Mouse (Mus musculus): ENCODE data around the gene Prrc2a. TPM values are rescaled to one million over a fixed set of nuclear protein-coding genes. Genes with fewer than 3 reads are reported as not detected.

The Prrc2a gene
- total and polyA plus RNA-seq, 3 experiments, result 71.0 to 663 (median 87.6) TPM

DNA sequence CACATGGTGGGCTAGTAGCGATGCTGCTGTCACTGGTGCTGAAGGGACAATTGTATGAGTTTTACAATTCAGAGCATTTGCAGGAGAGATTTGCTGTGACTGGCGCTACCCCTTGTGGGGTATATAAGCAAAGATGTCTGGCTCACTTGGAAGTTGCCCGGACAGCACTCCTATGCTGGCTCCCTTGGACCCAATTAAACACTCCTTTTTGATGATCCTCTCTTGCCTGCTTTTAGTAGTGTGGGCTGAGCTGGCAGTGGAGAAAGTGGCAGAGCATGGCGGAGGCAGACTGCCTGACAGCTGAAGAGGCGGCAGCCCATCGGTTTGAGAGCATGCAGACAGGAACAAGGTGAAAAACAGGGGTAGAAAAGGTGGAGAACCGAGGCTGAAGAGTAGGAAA lies 3.1 kb upstream of the Prrc2a start:
- H3K4me1 ChIP-seq (ENCODE audit: control insufficient read depth in 1 of 2, insufficient read depth in 2 of 2, low read length in 2 of 2), result peaks cover 5 to 15% of the 10 kb centered on the region in 2 experiments; a peak in 3 of 4 replicates
- H3K9me3 ChIP-seq (replicated peaks; ENCODE audit: insufficient read depth, low read length), result no peaks in the 10 kb centered on the region

DNA sequence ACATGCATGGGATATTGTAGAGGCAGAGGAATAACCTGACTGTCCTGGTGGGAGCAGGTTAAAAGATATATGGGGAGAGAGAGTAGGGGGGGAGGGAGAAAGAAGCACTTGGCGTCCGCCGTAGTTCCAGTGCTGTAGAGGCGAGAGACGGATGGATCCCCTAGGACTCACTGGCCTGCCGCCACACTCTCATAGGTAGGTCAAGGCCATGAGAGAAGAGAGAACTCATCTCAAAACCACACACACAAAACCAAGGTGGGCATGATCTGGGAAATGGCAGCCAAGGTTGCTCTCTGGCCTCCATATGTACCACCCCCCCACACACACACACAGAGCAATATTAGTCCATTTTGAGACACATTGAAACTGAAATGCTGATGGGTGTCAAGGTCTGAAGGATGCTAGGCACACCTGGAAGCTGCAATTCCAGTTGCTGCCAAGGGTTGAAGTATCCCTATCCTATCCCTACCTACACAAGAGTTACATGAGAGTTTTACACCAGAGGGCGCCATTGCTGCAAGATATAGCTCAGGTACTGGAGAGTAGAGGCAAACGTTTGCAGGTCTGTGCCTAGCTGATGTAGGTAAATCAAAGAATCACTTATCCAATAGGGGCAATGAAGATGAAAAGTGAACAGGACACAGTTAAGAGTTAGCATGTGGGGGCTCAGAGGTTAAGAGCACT lies 1.8 kb upstream of the Prrc2a start:
- no peak overlapping the region; the same call in 1 of the 2 replicates for H3K9ac ChIP-seq (ENCODE audit: control insufficient read depth, low read depth, low read length, poor library complexity, severe bottlenecking)
- no peak overlapping the region for H3K27ac ChIP-seq (ENCODE audit: control insufficient read depth, low read depth, low read length)
- peaks cover 3 to 13% of the 10 kb centered on the region in 2 experiments; a peak in 3 of 4 replicates for H3K4me1 ChIP-seq (ENCODE audit: control insufficient read depth in 1 of 2, insufficient read depth in 2 of 2, low read length in 2 of 2)
- H3K9me3 ChIP-seq (replicated peaks; ENCODE audit: insufficient read depth, low read length), result no peaks in the 10 kb centered on the region
- TF ChIP-seq CTCF (IDR thresholded peaks at IDR 0.05 in 2 of 3, conservative IDR thresholded peaks at IDR 0.05 in 1 of 3; ENCODE audit: control insufficient read depth in 1 of 3, insufficient read depth in 1 of 3, low read depth in 2 of 3, low read length in 3 of 3, poor library complexity in 1 of 3, severe bottlenecking in 1 of 3) (peak; percentile 46 to 93 (median 83)), TCF12 (IDR thresholded peaks at IDR 0.05; ENCODE audit: low read depth, low read length) (no peak), TBP (IDR thresholded peaks at IDR 0.05; ENCODE audit: low read depth, low read length) (no peak), MAFK (IDR thresholded peaks at IDR 0.05; ENCODE audit: borderline replicate concordance, low read depth, low read length) (no peak), SMC3 (IDR thresholded peaks at IDR 0.05; ENCODE audit: low read depth, low read length) (peak; percentile 90), RAD21 (IDR thresholded peaks at IDR 0.05; ENCODE audit: low read depth, low read length) (peak; percentile 80), HCFC1 (IDR thresholded peaks at IDR 0.05; ENCODE audit: low read depth, low read length) (peak; percentile 29; the same call in 1 of the 2 replicates), ZNF384 (IDR thresholded peaks at IDR 0.05; ENCODE audit: low read depth, low read length) (no peak), ZC3H11A (IDR thresholded peaks at IDR 0.05; ENCODE audit: low read depth, low read length) (peak; percentile 78), GATA1 (IDR thresholded peaks at IDR 0.05; ENCODE audit: low read depth, low read length) (no peak), MAX (IDR thresholded peaks at IDR 0.05; ENCODE audit: low read length) (no peak)
- H3K27me3 ChIP-seq (ENCODE audit: control insufficient read depth in 1 of 2, insufficient read depth in 2 of 2, low read length in 2 of 2), result no peaks in the 10 kb centered on the region
- H3K79me2 ChIP-seq (ENCODE audit: control insufficient read depth, insufficient read depth, low read length, poor library complexity), result peaks cover 35% of the 10 kb centered on the region
- peak; percentile 90 for DNase-seq (ENCODE audit: low read depth, low spot score)
- H3K4me3 ChIP-seq (ENCODE audit: control insufficient read depth in 1 of 2, insufficient read depth in 1 of 2, low read depth in 2 of 2, low read length in 2 of 2), result no peak overlapping the region
- H3K36me3 ChIP-seq (ENCODE audit: control insufficient read depth in 1 of 2, insufficient read depth in 2 of 2, low read length in 2 of 2), result peaks cover 8 to 21% of the 10 kb centered on the region in 2 experiments

More for the DNA sequence above, 3.1 kb upstream of the Prrc2a start:
- H3K36me3 ChIP-seq (ENCODE audit: control insufficient read depth in 1 of 2, insufficient read depth in 2 of 2, low read length in 2 of 2), result peaks cover under 1 to 15% of the 10 kb centered on the region in 2 experiments; a peak in 2 of 4 replicates
- no peak for TF ChIP-seq MEF2A (IDR thresholded peaks at IDR 0.05; ENCODE audit: extremely low read depth, insufficient replicate concordance, low read depth, low read length, poor library complexity, severe bottlenecking)
- TF ChIP-seq ELF1 (IDR thresholded peaks at IDR 0.05; ENCODE audit: low read depth, low read length), result no peak
- TF ChIP-seq CTCF (IDR thresholded peaks at IDR 0.05 in 2 of 3, conservative IDR thresholded peaks at IDR 0.05 in 1 of 3; ENCODE audit: control insufficient read depth in 1 of 3, insufficient read depth in 1 of 3, low read depth in 2 of 3, low read length in 3 of 3, poor library complexity in 1 of 3, severe bottlenecking in 1 of 3), result no peak
- TF ChIP-seq JUND (IDR thresholded peaks at IDR 0.05; ENCODE audit: low read depth, low read length), result no peak
- TF ChIP-seq RCOR1 (IDR thresholded peaks at IDR 0.05; ENCODE audit: low read depth, low read length), result no peak
- TF ChIP-seq RAD21 (IDR thresholded peaks at IDR 0.05; ENCODE audit: low read depth, low read length), result no peak
- TF ChIP-seq GATA1 (IDR thresholded peaks at IDR 0.05; ENCODE audit: low read depth, low read length), result no peak
- TF ChIP-seq ZC3H11A (IDR thresholded peaks at IDR 0.05; ENCODE audit: low read depth, low read length), result no peak
- no peak for TF ChIP-seq E2F4 (IDR thresholded peaks at IDR 0.05; ENCODE audit: borderline replicate concordance, low read depth, low read length)
- no peak for TF ChIP-seq MYC (IDR thresholded peaks at IDR 0.05; ENCODE audit: low read depth, low read length)
- TF ChIP-seq USF1 (IDR thresholded peaks at IDR 0.05; ENCODE audit: low read depth, low read length), result no peak
- H3K27me3 ChIP-seq (ENCODE audit: control insufficient read depth in 1 of 2, insufficient read depth in 2 of 2, low read length in 2 of 2), result no peaks in the 10 kb centered on the region
- DNase-seq (ENCODE audit: low read depth, low spot score), result no peak
- H3K4me3 ChIP-seq (ENCODE audit: control insufficient read depth in 1 of 2, insufficient read depth in 1 of 2, low read depth in 2 of 2, low read length in 2 of 2), result no peak overlapping the region
- no peak overlapping the region for H3K9ac ChIP-seq (ENCODE audit: control insufficient read depth, low read depth, low read length, poor library complexity, severe bottlenecking)
- peaks cover 22% of the 10 kb centered on the region for H3K79me2 ChIP-seq (ENCODE audit: control insufficient read depth, insufficient read depth, low read length, poor library complexity)
- no peak overlapping the region for H3K27ac ChIP-seq (ENCODE audit: control insufficient read depth, low read depth, low read length)
